In the genomic region with DNA sequence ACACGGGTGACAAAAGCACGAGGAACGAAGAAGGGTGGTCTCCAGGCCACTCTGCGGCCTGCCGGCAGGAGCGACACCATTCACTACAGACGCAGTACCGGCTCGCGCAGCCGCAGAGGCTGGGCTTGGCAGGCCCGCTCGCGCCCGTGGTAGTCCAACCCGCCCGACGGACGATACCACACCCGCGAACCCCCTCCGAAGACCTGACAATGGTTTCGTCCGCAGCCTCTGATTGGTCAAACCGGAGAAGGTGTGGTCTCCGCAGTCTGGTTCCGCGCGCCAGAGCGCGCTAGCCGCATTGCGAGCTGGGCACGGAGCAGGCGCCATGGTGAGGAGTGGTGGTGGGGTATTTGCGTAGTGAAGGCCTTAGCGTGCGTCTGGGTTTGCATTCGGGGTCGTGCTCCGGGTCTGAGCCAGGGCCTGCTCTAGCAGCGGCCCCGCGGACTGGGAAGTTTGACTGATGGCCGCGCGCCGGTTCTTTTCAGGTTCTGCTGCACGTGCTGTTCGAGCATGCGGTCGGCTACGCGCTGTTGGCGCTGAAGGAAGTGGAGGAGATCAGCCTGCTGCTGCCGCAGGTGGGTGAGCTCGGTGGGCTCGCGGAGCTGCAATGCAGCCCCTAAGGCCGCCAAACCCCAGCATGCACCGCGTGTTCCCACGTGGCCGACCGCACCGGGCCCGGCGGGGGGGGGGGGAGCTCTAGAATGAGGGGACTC, we compare ENCODE assay signal across 8 mouse cellular contexts. TPM values are rescaled to one million over a fixed set of nuclear protein-coding genes. Genes with fewer than 3 reads are reported as not detected.
DNase-seq lines count a peak whose midpoint lies in the region; ATAC-seq and TF ChIP-seq lines count a peak whose summit lies in the region.

Gene Nop56 (plus strand): TSS at position 282 of the 713 bp plus-strand sequence.

- peak within 1 kb of the TSS; percentile 88 for H3K27ac ChIP-seq in heart, embryonic 11.5 days (ENCODE audit: low read depth, low read length)
- peak within 1 kb of the TSS; percentile 93 for H3K27ac ChIP-seq in kidney, embryonic 16.5 days (ENCODE audit: low read length)
- H3K27ac ChIP-seq in liver, adult 2 months (replicated peaks; ENCODE audit: insufficient read depth, low read depth, low read length): peak within 1 kb of the TSS; percentile 42

- H3ac ChIP-seq in C2C12 (ENCODE audit: control insufficient read depth, insufficient read length, low read depth) (peak within 1 kb of the TSS; percentile 86), myocyte (ENCODE audit: control insufficient read depth, insufficient read length) (peak within 1 kb of the TSS; percentile 71)

- H3K79me2 ChIP-seq in C2C12 (ENCODE audit: control insufficient read depth, insufficient read depth) (peaks cover 53% of the 10 kb centered on the region), myocyte (ENCODE audit: control insufficient read depth, insufficient read depth) (peaks cover 37% of the 10 kb centered on the region)
- peaks cover 6% of the 10 kb centered on the region; the same call in 1 of the 2 replicates for H3K79me2 ChIP-seq in liver, adult 2 months (ENCODE audit: control insufficient read depth, insufficient read depth, low read length)

- peak within 1 kb of the TSS; percentile 95 for H3K4me3 ChIP-seq in C2C12 (ENCODE audit: insufficient read depth, poor library complexity, severe bottlenecking)
- peak within 1 kb of the TSS; percentile 82 for H3K4me3 ChIP-seq in erythroblast, embryonic 14.5 days (replicated peaks)
- peak within 1 kb of the TSS; percentile 85 for H3K4me3 ChIP-seq in heart, embryonic 11.5 days (ENCODE audit: low read depth, low read length)
- peak within 1 kb of the TSS; percentile 90 for H3K4me3 ChIP-seq in kidney, embryonic 16.5 days (ENCODE audit: low read length)
- H3K4me3 ChIP-seq in liver, adult 2 months (ENCODE audit: insufficient read depth, low read depth, low read length): peak within 1 kb of the TSS; percentile 89
- peak within 1 kb of the TSS; percentile 98 for H3K4me3 ChIP-seq in myocyte

- peaks cover 45% of the 10 kb centered on the region for H3K4me1 ChIP-seq in erythroblast, embryonic 14.5 days (ENCODE audit: control insufficient read depth)
- H3K4me1 ChIP-seq in heart, embryonic 11.5 days (ENCODE audit: control insufficient read depth, insufficient read depth, low read length): peaks cover 10% of the 10 kb centered on the region; the same call in 1 of the 2 replicates
- H3K4me1 ChIP-seq in kidney, embryonic 16.5 days (ENCODE audit: insufficient read depth, low read length): peaks cover 28% of the 10 kb centered on the region
- peaks cover 4% of the 10 kb centered on the region; the same call in 1 of the 2 replicates for H3K4me1 ChIP-seq in liver, adult 2 months (ENCODE audit: control insufficient read depth, insufficient read depth, low read length)

- peak within 1 kb of the TSS; percentile 70 for H3K4me2 ChIP-seq in heart, embryonic 11.5 days
- H3K4me2 ChIP-seq in kidney, embryonic 16.5 days (replicated peaks; ENCODE audit: low read depth, low read length): peak within 1 kb of the TSS; percentile 71
- peak within 1 kb of the TSS; percentile 94 for H3K4me2 ChIP-seq in myocyte (ENCODE audit: low read depth)

- TF ChIP-seq POLR2A in brain, embryonic 14.5 days (IDR thresholded peaks at IDR 0.05; ENCODE audit: borderline replicate concordance, extremely low read depth, insufficient read depth, insufficient read length, poor library complexity, severe bottlenecking): peak; percentile 87
- peak; percentile 98 for TF ChIP-seq POLR2A in liver, adult 2 months (IDR thresholded peaks at IDR 0.05; ENCODE audit: extremely low read depth, insufficient read depth, low read length)
- peak; percentile 97 for TF ChIP-seq POLR2A in myocyte (IDR thresholded peaks at IDR 0.05; ENCODE audit: insufficient read length, low read depth)

- H3K27me3 ChIP-seq in C2C12 (ENCODE audit: control insufficient read depth, insufficient read depth, insufficient read length): no peaks in the 10 kb centered on the region
- H3K27me3 ChIP-seq in erythroblast, embryonic 14.5 days (ENCODE audit: control insufficient read depth): no peaks in the 10 kb centered on the region
- H3K27me3 ChIP-seq in heart, embryonic 11.5 days (ENCODE audit: control insufficient read depth, insufficient read depth, low read length): no peaks in the 10 kb centered on the region
- no peaks in the 10 kb centered on the region for H3K27me3 ChIP-seq in kidney, embryonic 16.5 days (ENCODE audit: insufficient read depth, low read length)
- no peaks in the 10 kb centered on the region for H3K27me3 ChIP-seq in liver, adult 2 months (ENCODE audit: control insufficient read depth, insufficient read depth, low read length)
- no peaks in the 10 kb centered on the region for H3K27me3 ChIP-seq in myocyte (ENCODE audit: control insufficient read depth, insufficient read depth, insufficient read length)
- no peaks in the 10 kb centered on the region for H3K27me3 ChIP-seq in splenic B cell, adult 2 months (ENCODE audit: control insufficient read depth, insufficient read depth, low read length, poor library complexity, severe bottlenecking)

- H3K9me3 ChIP-seq in erythroblast, embryonic 14.5 days (ENCODE audit: control insufficient read depth, low read length): no peaks in the 10 kb centered on the region
- no peaks in the 10 kb centered on the region for H3K9me3 ChIP-seq in heart, embryonic 11.5 days (replicated peaks; ENCODE audit: control insufficient read depth, low read length)
- no peaks in the 10 kb centered on the region for H3K9me3 ChIP-seq in kidney, embryonic 16.5 days (ENCODE audit: low read length)

- under 1% methylated on average over 68 of the region's 68 CpGs for WGBS in heart, embryonic 11.5 days (ENCODE audit: insufficient replicate concordance)
- WGBS in kidney, embryonic 16.5 days: under 1% methylated on average over 68 of the region's 68 CpGs
- WGBS in liver, adult 2 months: under 1% methylated on average over 68 of the region's 68 CpGs

- no peak for TF ChIP-seq CTCF in C2C12 (IDR thresholded peaks at IDR 0.05; ENCODE audit: control insufficient read depth, insufficient read depth, insufficient read length)
- peak; percentile 6; the same call in 1 of the 2 replicates for TF ChIP-seq CTCF in brain, embryonic 14.5 days (IDR thresholded peaks at IDR 0.05; ENCODE audit: borderline replicate concordance, extremely low read depth, insufficient read depth, insufficient read length)
- TF ChIP-seq CTCF in liver, adult 2 months (IDR thresholded peaks at IDR 0.05; ENCODE audit: low read depth, low read length): no peak; the same call in 1 of the 2 replicates

- peak; percentile 95 for ATAC-seq in heart, embryonic 11.5 days (replicated peaks; ENCODE audit: insufficient number of reproducible peaks, low FRiP score, low TSS enrichment)
- peak; percentile 98 for ATAC-seq in kidney, embryonic 16.5 days (ENCODE audit: low FRiP score, low TSS enrichment)

- H3K79me3 ChIP-seq in C2C12 (ENCODE audit: low read depth): peaks cover 46% of the 10 kb centered on the region

- H3K36me3 ChIP-seq in C2C12 (ENCODE audit: control insufficient read depth, insufficient read depth) (peaks cover 44% of the 10 kb centered on the region), myocyte (ENCODE audit: control insufficient read depth, insufficient read depth) (peaks cover 25% of the 10 kb centered on the region)
- H3K36me3 ChIP-seq in erythroblast, embryonic 14.5 days (ENCODE audit: control insufficient read depth): peaks cover 42% of the 10 kb centered on the region
- H3K36me3 ChIP-seq in heart, embryonic 11.5 days (ENCODE audit: control insufficient read depth, insufficient read depth, low read length): peaks cover 23% of the 10 kb centered on the region
- H3K36me3 ChIP-seq in kidney, embryonic 16.5 days (ENCODE audit: insufficient read depth, low read length): peaks cover 38% of the 10 kb centered on the region
- peaks cover 18% of the 10 kb centered on the region for H3K36me3 ChIP-seq in liver, adult 2 months (ENCODE audit: control insufficient read depth, insufficient read depth, low read length)
- H3K36me3 ChIP-seq in splenic B cell, adult 2 months (ENCODE audit: control insufficient read depth, insufficient read depth, low read length, poor library complexity, severe bottlenecking): peaks cover 25% of the 10 kb centered on the region

- peak; percentile 99 for DNase-seq in brain, embryonic 14.5 days (ENCODE audit: low read depth)
- peak; percentile 93 for DNase-seq in liver, adult 2 months (ENCODE audit: extremely low read depth, low read depth, low spot score)
- DNase-seq in splenic B cell, adult 2 months (ENCODE audit: low read depth, low spot score): peak; percentile 99

- peak within 1 kb of the TSS; percentile 90 for H3K9ac ChIP-seq in heart, embryonic 11.5 days (ENCODE audit: low read depth, low read length)
- H3K9ac ChIP-seq in kidney, embryonic 16.5 days (replicated peaks; ENCODE audit: low read length): peak within 1 kb of the TSS; percentile 89
- peak within 1 kb of the TSS; percentile 86 for H3K9ac ChIP-seq in liver, adult 2 months (ENCODE audit: low read depth, low read length)

TF ChIP-seq in C2C12, 6 proteins besides CTCF, POLR2A, EP300 and RAD21:
- TF ChIP-seq MYOD1 (IDR thresholded peaks at IDR 0.05; ENCODE audit: control insufficient read depth, insufficient read length, low read depth) (no peak), MYOG (IDR thresholded peaks at IDR 0.05; ENCODE audit: control insufficient read depth, extremely low read depth, insufficient read length) (no peak), USF1 (IDR thresholded peaks at IDR 0.05; ENCODE audit: low read depth) (peak; percentile 32), FOSL1 (IDR thresholded peaks at IDR 0.05; ENCODE audit: insufficient read depth, low read length, poor library complexity, severe bottlenecking) (no peak), CEBPB (IDR thresholded peaks at IDR 0.05; ENCODE audit: low read depth) (no peak), MAX (IDR thresholded peaks at IDR 0.05) (peak; percentile 40)

TF ChIP-seq in myocyte, 11 proteins besides CTCF, POLR2A, EP300 and RAD21 (continues in another document):
- TF ChIP-seq TCF12 (IDR thresholded peaks at IDR 0.05; ENCODE audit: insufficient read depth, poor library complexity, severe bottlenecking) (no peak), USF1 (IDR thresholded peaks at IDR 0.05; ENCODE audit: low read depth) (peak; percentile 55), CEBPB (IDR thresholded peaks at IDR 0.05; ENCODE audit: insufficient read depth, poor library complexity, severe bottlenecking) (no peak), REST (IDR thresholded peaks at IDR 0.05; ENCODE audit: insufficient read depth, insufficient read length) (peak; percentile 62), SRF (IDR thresholded peaks at IDR 0.05; ENCODE audit: control insufficient read depth, insufficient read length, low read depth) (peak; percentile 32), E2F4 (IDR thresholded peaks at IDR 0.05; ENCODE audit: insufficient read depth) (peak; percentile 77)

RNA-seq across cellular contexts. Expression of gene Nop56, which starts in this region (rescaled TPM):
- polyA plus RNA-seq in C2C12 (2012; fragmentation: generic; extraction: Trizol): 293 TPM
- polyA plus RNA-seq in brain, embryonic 14.5 days (2012; rRNA removed): 213 and 300 TPM in 2 replicates
- polyA plus RNA-seq in erythroblast, embryonic 14.5 days (2012): 6.1 and 6.4 TPM in 2 replicates
- polyA plus RNA-seq in heart, embryonic 11.5 days (2014; fragmentation: Nextera tagmentation; extraction: Ambion mirVana): 181 and 200 TPM in 2 replicates
- polyA plus RNA-seq in kidney, embryonic 16.5 days (2015; fragmentation: Nextera tagmentation; extraction: Ambion mirVana): 310 and 313 TPM in 2 replicates
- total RNA-seq in liver, adult 2 months (2014; rRNA removed): 12.2 and 12.6 TPM in 2 replicates
- 15.1 and 27.0 TPM in 2 replicates for polyA plus RNA-seq in liver, adult 2 months (2012; rRNA removed)
- 105 TPM for polyA plus RNA-seq in myocyte (2012; fragmentation: generic; extraction: Trizol)

Comparison
In these comparisons a context has a peak if more than half of its experiments do, and no peak if none do; other contexts are left out.
1. Peak in every context shown above with its lines: DNase-seq, ATAC-seq, H3K4me3 ChIP-seq and H3K27ac ChIP-seq.
2. H3K27ac ChIP-seq: peak in every context shown above with its lines; median percentile 93 in kidney, embryonic 16.5 days; 88 in heart, embryonic 11.5 days; 42 in liver, adult 2 months.